Mouse (Mus musculus) heart, postnatal 0 days (tissue): ENCODE results near the gene Thoc3.

Experiments used
- CTCF ChIP-seq: IDR thresholded peaks from 2 replicates; pipeline ENCODE4 v1.5.1; 2016; ENCODE audit warnings: antibody characterized with exemption, control low read depth, low read depth
- EP300 ChIP-seq: IDR thresholded peaks from 2 replicates; pipeline ENCODE4 v1.6.1; 2016; ENCODE audit warnings: antibody characterized with exemption, low read depth

- no peak for TF ChIP-seq EP300
- no peak for TF ChIP-seq CTCF
Measured at GRCm38 (mm10) chr13:54474996-54475395, 6.3 kb upstream of the Thoc3 start.
